Mouse (Mus musculus): ENCODE data around the gene Ttc25.
"Not testable (repeated sequence)": the region's sequence is repeated elsewhere in the genome, so short reads cannot be mapped to it uniquely, and the experiment has no call there.

Gene Ttc25

DNA sequence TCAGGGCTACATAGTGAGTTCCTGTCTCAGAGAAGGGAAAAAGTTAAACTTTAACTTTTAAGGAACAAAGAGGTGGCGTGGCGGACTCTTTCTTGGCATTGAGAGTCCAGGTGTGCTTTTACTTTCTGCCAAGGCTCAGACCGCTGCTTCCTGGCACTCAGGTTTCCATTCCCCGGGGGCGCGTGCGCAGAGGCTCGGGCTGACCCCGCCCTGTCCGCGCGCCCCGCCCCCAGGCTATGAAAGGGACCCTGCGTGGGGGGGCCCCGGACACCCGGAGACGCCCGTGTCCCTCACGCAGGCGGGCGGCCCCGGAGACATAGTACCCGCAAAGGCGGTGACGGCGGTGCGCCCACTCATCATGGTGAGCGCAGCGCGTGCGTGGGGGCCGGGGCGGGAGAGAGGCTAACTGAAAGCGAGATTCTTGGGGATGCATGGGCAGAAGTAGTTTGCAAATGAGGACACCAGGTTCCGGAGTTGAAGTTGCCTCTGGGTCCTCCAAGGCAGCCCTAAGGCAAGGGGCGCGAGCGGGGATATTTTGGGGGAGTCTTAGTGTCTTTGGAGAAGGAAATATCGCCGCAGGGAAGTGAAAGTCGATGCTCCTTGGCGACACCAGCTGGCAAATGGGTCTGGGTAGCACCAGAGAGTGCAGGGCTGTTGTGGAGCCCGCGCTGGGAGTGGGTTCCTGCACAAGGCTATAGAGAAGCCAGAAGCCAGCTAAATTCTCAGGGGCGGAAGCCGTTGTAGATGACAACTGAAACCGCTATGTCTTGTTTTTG lies 29.5 kb downstream of the Ttc25 start, which contains the start of gene Cnp:
Gene Cnp, plus strand, starts transcription at position 197 of the 776 bp plus-strand sequence.
- peak; percentile 92 for DNase-seq

DNA sequence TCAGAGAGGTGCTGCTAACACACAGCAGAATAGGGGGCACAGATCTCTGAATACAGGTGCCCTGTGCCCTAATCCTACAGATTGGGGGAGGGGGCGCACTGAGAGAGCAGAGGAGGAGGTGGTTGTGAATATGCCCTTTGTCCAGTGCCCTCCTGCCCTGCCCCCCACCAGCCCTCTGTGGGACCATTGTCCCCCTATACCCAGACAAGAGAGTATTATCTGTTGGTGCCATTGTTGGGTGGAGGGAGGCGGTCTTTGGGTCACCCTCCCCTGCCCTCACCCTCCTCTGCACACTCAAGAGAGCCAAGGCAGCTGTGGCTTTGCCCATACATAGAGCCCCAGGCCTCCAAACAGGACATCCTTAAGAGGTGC lies 30.1 kb downstream of the Ttc25 start:
- DNase-seq: no peak

DNA sequence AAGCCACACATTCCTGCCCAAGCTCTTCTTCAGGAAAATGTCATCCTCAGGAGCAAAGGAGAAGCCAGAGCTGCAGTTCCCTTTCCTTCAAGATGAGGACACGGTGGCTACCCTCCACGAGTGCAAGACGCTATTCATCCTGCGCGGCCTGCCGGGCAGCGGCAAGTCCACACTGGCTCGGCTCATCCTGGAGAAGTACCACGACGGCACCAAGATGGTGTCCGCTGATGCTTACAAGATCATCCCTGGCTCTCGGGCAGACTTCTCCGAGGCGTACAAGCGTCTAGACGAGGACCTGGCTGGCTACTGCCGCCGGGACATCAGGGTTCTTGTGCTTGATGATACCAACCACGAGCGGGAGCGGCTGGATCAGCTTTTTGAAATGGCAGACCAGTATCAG lies 30.8 kb downstream of the Ttc25 start:
- DNase-seq: no peak

DNA sequence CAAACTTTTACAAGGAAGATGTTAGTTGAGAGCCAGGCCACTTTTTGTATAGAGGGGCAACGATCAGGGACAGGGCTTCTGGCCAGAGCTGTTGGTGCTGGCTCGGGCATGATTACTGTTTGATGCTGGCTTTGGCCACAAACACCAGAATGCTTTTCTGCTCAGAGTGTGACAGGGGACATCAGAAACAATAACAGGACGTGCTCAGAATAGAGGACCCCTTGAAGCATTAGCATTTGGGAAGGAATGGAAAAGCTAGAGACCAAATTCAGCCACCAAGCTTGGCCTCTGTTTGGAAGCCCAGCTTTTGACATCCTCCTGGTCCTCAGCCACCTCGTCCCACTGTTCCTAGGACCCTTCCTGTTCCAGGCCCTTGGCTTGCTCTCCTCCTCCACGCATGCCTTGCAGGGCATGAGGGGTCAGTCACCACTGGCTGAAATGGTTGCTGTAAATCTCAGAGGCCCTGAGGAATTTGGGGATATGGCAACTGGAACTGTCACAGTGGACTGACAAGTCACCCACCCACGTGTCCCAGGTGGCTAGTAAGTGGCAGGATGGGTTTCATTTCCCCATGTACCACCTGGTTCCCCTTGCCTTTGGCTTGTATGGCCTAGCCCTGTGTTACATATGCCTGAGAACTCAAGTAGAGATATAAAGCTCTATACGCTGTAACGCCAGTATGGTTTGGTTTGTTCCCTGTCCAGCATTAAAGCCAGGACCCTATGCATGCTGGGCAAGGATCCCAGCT lies 32.6 kb downstream of the Ttc25 start:
- DNase-seq: no peak

DNA sequence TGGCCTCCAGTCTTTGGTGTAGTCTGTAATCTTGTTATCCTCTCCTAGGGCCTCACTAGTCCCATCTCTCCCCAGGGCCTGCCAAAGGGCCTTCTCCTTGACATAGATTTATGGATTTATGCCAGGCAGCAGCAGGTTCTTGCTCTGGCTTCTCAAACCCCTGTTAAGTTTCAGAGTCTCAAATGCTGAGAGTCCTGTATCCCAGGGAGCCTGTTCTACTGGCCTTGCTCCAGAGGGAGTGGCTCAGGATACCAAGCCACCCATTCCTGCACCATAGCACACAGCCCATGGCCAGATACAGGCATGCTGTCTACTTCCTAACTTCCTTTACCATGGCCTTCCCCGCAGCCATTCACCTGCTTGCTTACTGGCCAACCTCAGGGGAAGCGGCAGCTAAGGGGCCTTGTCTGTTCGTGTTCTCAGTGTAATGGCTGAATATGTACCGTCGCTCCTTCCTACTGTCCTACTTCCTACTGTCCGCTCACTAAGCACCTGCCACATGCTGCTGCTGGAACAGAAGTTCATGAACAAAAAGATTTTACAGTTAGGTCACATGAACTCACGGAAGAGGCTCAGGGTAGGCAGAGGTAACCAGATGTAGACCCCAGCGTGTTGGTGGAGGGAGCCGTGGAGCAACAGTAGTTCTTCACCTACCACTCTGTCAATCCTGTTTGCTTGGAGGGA lies 33.9 kb downstream of the Ttc25 start:
- DNase-seq: no peak

DNA sequence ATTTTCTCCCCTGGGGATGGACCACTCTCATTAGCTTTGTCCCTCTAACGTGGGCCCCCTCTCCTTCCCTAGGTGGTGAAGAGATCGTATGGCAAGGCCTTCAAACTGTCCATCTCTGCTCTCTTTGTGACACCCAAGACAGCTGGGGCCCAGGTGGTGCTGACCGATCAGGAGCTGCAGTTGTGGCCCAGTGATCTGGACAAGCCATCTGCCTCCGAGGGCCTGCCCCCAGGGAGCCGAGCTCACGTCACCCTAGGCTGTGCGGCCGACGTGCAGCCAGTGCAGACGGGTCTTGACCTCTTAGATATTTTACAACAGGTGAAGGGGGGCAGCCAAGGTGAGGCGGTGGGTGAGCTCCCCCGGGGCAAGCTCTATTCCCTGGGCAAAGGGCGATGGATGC lies 34.9 kb downstream of the Ttc25 start:
- no peak for DNase-seq

DNA sequence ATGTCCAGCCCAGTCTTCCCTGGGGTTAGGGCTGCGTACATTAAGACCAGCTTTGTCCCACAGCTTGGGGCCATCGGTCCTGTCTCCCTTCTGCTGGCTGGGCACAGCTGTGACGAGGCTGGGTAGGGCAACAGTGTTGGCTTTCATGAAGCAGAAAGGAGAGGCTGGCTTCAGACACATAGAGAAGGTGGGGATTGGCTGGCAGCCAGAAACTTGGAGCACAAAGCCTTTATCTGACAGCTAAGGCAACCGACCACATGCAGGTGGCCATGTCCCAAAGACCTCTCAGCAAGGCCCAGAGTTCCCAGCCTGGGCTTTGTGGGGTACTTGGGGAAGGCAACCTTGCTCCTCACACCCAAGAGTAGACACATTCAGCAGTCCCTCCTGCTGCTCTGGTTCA lies 36.3 kb downstream of the Ttc25 start:
- DNase-seq: peak; percentile 53

DNA sequence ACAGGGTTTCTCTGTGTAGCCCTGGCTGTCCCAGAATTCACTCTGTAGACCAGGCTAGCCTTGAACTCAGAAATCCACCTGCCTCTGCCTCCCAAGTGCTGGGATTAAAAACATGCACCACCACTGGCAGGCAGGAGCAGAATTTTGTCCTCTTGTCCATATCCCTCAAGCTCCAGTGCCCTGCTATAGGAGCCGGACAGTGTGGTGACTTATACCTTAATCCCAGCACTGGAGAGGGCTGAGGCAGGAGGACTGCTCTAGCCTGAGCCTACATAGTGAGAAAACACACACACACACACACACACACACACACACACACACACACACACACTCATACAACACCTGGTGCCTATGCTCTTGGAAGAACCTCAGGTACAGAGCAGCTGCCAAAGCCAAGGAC lies 37.0 kb downstream of the Ttc25 start:
- DNase-seq: not testable (repeated sequence)

DNA sequence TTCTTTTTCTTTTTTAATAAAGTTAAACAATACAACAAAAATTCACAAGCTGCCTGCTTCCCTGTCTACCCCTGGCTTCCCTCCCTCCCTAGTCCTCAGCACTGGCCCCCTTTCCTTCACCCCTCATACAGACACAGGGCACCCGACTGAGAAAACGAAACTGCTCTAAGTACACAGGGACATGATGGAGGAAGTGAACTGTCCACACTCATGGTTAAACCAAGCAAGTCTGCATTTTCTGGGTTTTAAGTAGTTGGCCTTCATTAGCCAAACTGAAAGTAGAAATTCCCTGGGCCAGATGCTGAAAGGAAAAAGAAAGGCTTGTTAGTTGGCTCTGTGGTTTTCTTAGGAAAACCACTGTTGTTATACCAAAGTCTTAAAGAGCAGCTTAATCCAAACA lies 37.4 kb downstream of the Ttc25 start:
- no peak for DNase-seq

DNA sequence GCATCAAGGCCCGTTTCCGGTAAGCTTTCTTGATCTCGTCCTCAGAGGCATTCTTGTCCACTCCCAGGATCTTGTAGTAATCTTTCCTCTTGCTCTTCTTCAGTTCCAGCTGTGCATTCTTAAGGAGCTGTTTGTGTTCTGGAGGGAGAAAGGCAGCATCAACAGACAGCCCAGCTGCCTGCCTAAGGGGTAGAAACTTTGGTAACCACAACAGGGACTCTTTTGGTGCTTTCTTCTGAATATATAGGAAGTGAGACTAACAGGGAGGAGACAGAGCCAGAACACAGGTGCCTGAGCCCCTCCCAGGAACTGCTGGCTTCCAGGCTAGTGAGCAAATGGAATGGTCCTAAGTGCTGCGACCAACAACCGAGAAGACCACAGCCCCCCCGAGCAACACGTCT lies 39.2 kb downstream of the Ttc25 start:
- DNase-seq: no peak

DNA sequence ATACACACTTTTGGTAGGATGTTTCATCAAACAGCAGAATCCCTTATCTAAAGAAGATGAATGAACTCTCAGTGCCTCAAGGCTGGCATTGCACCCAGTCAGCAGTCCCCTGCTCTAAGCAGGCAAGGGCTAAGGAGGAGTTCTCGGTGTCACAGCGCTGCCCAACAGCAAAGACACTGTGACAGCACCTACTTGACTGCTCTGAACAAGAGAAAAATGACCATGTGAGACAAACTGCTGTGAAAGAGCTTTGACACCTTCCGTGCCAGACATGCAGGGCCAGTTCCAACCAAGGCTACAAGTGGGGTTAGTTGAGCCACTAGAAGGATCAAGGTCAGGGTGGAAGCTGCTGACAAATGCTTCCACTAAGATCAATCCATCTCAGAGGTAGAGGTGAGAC lies 39.7 kb downstream of the Ttc25 start:
- DNase-seq: no peak

DNA sequence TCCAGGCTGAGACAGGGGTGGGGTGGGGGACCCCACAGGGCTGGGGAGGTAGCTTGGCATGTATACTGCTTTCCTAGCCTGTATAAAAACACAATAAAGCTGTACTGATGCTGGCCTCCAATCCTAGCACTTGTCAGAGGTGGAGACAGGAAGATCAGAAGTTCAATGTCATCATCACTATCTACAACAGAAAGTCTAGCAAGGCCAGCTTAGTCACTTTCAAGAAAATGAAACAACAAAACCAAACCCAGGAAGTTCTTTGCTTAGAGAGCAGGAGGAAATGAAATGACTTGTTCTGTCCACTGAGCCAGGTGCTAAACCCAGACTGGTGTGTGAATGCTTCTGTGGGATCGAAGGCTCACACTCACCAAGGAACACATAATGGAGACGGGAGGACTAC lies 43.1 kb downstream of the Ttc25 start:
- DNase-seq: no peak

DNA sequence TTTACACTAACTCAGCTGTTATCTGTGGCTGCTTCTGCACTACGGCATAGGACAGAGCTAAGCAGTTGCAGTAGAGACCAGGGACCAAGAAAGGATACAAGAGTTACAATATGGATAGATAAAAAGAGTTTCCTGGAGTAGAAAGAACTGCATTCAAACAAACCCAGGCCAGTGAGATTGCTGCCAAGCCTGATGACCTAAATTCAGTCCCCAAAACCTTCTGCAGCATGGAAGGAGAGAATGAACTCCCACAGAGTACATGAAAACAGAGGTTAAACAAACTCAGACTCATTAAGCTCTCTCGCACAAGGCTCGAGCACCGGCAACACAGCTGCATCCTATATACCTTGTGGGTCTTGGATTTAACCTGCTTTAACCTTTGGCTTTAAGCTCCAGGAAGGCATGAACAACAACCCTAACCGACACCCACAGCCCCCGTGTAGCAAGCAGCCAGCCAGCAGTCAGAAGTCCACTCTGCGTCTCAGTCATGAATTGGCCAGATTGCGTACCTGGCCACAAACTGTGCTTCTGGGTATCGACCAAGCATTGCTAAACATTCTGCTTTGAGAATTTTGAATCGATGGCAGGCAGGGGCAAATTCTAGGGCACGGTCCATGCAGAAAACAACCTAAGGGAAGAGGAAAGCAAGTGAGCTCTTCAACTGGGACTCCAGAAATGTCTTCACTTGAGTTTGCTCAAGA lies 47.1 kb downstream of the Ttc25 start:
- DNase-seq: no peak

DNA sequence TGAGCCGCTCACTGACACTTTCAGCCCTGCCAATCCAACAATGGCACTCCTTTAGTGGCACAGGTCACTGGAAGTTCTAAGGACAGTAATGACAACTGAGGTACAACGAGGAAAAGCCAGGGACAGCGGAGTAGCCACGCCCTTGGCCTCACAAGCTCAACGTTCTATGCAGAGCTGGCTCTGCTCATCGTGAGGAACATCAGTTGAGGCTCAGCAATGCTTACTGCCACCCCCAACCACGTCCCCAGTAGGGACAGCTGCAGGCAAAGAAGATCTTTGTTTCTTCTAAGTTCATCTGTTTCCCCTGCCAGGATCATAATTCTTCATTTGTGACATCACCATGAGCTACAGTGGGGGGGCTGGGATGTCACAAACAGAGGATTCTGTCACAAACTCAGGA lies 49.2 kb downstream of the Ttc25 start:
- no peak for DNase-seq

DNA sequence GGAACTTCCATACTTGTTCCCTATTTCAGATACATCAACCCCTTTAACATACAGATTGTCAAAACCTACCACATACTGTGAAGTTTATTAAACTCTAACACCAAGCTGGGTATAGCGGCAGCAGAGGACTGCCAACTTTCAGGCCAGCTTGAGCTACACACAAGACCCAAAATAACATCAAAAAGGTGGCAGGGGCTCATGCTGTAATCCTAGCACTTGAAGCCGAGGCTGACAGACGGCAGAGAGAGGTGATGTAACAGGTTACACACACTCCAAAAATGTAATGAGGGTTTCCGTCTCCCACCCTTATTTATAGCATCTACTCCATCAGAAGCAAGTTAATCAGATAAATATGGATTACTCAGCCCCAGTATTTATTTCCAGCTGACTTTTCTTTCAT lies 50.1 kb downstream of the Ttc25 start:
- DNase-seq: no peak

DNA sequence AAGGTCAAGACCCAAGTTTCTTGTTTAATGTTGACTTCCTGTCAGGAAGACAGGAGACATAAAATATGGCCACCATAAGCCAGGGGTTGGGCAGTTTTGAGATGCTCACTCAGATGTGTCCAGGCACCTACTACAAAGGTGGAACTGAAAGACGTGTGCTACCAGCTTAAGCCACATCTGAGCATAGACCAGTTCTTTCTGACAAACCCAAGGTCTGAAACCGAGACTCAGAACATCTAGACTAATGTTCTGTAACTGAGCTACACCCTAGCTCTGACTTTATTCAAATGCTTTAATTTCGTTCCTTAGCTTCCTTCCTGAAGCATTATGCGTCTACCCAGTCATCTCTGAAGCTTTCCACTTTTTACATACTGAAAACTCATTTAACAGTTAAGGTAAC lies 52.7 kb downstream of the Ttc25 start:
- DNase-seq: no peak

DNA sequence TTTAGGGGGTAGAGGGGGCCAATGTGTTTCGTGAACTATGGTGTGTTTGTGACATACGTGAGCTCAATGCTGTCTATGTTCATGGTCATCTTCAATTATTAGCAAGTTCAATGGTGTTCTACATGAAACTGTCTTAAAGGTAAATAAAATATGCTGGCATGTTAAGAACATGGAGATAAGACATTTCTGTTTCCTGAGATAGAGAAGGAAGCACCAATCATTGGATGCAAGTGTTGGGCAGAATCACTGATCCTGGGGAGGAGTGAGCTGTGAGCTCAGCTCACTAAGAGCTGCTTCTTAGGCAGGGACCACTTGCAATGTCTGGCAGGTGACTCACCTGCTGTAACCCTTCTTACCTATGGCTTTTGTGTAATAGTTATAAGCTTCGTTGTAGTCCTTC lies 56.0 kb downstream of the Ttc25 start:
- DNase-seq: no peak

DNA sequence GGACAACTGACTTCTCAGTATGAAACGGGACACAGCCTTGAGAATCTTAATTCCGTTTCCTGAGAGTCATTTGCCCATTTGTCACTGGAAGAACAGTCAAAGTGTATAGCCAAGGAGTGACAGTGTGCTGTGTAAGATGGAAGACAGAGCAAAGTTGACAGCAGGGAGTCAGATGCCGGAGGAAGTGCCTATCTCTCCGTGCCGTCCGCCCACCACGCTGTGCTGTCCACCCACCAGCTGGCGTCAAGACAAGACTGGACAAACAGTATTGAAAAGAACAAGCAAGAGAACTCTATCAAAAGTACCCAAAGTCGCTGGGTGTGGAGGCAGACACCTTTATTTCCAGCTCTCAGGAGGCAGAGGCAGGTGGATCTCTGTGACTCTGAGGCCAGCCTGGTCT lies 57.7 kb downstream of the Ttc25 start:
- no peak for DNase-seq

DNA sequence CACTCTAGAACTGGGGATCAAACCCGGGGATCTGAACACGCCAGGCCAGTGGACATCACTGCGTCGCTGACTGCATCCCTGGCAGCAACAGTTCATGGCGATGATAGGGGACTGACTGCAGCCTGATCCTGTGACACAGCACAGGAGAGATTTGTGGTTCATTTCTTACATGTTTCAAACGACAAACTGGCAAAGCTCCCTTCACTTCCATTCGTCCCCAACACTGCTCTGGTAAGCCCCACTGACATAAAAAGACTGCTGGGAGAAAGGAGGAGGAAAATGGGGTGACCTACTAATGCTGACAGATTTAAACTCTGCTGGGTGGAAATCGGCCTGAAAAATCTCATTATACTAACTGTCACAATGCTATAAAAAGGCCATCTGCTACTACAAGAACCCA lies 58.4 kb downstream of the Ttc25 start:
- no peak for DNase-seq

DNA sequence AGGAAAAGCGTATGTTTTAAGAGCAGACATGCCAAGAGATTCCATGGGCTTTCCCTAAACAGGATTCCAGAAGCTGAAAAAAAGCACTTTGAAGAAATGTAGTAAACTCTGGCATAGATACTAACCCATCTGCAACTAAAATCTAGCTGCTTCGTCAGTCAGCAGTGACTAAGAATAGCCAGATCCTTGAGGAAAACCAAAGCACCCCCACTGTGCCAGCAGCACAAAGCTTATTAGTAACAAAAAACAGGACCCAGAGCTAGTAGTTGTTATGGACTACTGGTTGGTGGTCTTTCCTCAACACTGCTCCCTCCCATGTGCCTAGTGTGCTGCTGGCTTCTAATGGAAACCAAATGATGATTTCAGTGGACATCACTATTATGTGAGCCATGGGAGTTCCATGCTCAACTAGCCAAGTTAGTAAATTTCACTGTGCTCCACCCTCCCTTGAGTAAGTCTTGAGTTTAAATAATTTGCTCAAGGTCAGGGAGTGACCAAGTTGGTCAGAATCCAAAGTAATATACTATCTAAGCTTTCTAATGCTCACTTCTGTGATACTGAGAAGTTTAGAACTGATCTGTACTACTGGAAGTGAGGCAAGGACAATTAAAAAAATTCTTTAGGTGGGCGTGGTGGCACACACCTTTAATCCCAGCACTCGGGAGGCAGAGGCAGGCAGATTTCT lies 59.1 kb downstream of the Ttc25 start:
- no peak for DNase-seq

DNA sequence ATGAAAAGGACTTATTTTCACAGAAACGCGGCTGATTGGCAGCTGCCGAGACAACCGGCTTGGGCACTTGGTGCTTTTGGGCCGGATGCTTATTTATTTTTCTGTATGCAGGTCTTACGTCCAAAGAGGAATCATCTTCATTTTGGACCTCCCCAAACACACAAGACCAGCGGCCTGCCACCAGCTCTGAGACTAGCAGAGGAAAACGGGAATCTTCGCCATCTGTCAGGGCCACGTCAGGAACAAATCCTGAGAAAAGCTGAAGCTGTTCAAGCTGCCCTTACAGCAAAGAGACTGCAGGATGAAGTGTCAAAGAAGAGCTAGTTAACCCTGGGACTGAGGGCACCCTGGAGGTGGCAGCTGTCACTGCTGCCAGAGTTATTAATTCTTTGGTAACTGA lies 60.0 kb downstream of the Ttc25 start:
- no peak for DNase-seq

DNA sequence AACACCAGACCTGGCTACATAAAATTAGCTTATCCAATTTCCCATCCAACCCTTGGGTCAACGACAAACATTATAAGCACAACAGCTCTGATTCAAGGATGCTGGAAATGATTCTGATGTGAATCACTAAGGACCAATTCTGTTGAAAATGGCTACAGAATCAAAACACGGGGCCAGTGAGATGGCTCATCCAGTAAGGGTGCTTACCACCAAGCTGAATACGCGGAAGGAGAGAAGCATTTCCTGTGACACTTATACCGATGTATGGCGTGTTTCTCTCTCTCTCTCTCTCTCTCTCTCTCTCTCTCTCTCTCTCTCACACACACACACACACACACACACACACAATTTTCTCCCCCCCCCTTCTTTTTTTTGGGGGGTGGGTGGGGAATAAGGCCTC lies 61.7 kb downstream of the Ttc25 start:
- no peak for DNase-seq

DNA sequence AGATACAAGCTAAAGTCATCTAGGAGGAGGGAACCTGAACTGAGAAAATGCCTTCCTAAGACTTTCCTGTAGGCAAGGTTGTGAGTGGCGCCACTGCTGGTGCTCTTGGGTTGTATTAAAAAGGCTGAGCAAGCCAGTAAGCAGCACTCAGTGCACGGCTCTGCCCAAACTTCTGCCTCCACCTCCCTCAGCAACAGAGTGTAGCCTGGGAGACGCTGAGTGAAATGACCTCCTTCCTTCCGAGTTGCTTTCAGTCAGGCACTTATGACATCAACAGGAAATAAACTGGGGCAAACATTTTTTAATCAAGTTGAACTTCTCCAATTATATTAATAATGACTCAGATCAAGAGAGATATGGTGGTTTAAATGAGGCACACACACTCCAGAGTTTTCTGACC lies 63.4 kb downstream of the Ttc25 start:
- no peak for DNase-seq

All from kidney, postnatal 10 days (tissue).